Mouse (Mus musculus) embryonic facial prominence, embryonic 10.5 days (tissue): ENCODE results near the gene Gm13276. TPM values are rescaled to one million over a fixed set of nuclear protein-coding genes. Genes with fewer than 3 reads are reported as not detected.
A peak's percentile ranks its signal among the peaks of the same experiment; 100 is the strongest.
"Not testable (repeated sequence)": the region's sequence is repeated elsewhere in the genome, so short reads cannot be mapped to it uniquely, and the experiment has no call there.

Source experiments
- DNase-seq: peaks from one replicate; pipeline ENCODE4 v3.0.0-alpha.2; 2017; ENCODE audit warnings: low spot score
- H3K27ac ChIP-seq: fragments of 300-500 bp; sonication (generic); replicated peaks from 2 replicates; pipeline ENCODE4 v1.5.1; 2016; ENCODE audit warnings: mild to moderate bottlenecking
- H3K27me3 ChIP-seq: fragments of 300-500 bp; sonication (generic); replicated peaks from 2 replicates; pipeline ENCODE4 v1.6.1; 2016; ENCODE audit warnings: low read depth, mild to moderate bottlenecking; ENCODE audit not compliant: poor library complexity, severe bottlenecking
- H3K36me3 ChIP-seq: fragments of 300-500 bp; sonication (generic); replicated peaks from 2 replicates; pipeline ENCODE4 v1.6.1; 2016; ENCODE audit warnings: mild to moderate bottlenecking, moderate library complexity
- H3K4me1 ChIP-seq: fragments of 300-500 bp; sonication (generic); 2 replicates; pipeline ENCODE4 v1.6.1; 2016
- H3K4me3 ChIP-seq: fragments of 300-500 bp; sonication (generic); 2 replicates; pipeline ENCODE4 v1.5.1; 2016; ENCODE audit warnings: mild to moderate bottlenecking, moderate library complexity
- H3K9me3 ChIP-seq: fragments of 300-500 bp; sonication (generic); 2 replicates; pipeline ENCODE4 v1.6.1; 2016; ENCODE audit warnings: mild to moderate bottlenecking
- whole genome bisulfite sequencing: fragments of 180-500 bp; shearing (Covaris S2); methylation state at CpG from one replicate; pipeline ENCODE4 v1.1.7; 2016; 5-methylcytosine and 5-hydroxymethylcytosine counted together
- polyA plus RNA-seq: library from polyadenylated mRNA; unstranded; fragments of >200 nt; fragmentation: Nextera tagmentation; extraction: Ambion mirVana; gene quantifications from 2 replicates; pipeline ENCODE4 v1.2.1, GENCODE M21; 2016

Gm13276 gene
- polyA plus RNA-seq, 1 experiment from 2014 or later, result not detected

- H3K27me3 ChIP-seq, H3K4me1 ChIP-seq, H3K9me3 ChIP-seq, H3K36me3 ChIP-seq: not testable (repeated sequence)
- Histone ChIP-seq H3K4me3 (peak overlapping the region; percentile 50), H3K27ac (peak overlapping the region; percentile 67)
- WGBS, result under 1% methylated on average over 24 of the region's 28 CpGs
- peak; percentile 84 for DNase-seq
These were observed 25.1 kb upstream of the Gm13276 start for GRCm38 (mm10) chr4:88760431-88760830.

DNA sequence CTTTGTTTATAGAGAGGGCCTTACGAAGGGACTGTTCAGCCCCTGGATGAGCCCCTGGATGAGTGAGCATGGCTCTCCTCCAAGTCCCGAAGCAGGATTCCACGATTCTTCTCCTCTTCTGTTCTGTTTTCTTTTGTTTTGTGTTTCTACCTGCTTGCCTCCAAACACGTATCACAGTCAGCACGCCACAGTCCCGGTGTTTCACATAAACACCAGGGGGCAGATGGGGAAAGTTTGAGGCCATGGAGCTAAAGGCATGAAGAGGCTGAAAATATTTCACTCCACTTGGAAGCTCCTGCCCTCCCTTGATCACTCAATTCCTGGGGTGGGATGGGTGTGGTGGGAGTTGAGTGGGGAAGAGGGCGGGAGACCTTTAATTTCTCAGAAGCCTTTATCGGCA, 23.7 kb upstream of the Gm13276 start:
- not testable (repeated sequence) for H3K27ac ChIP-seq, H3K4me3 ChIP-seq, DNase-seq, H3K9me3 ChIP-seq, H3K4me1 ChIP-seq, H3K27me3 ChIP-seq, H3K36me3 ChIP-seq
- 67% methylated on average over 6 of the region's 8 CpGs for WGBS

- H3K4me1 ChIP-seq, DNase-seq, H3K27me3 ChIP-seq, H3K9me3 ChIP-seq, H3K4me3 ChIP-seq, H3K36me3 ChIP-seq, H3K27ac ChIP-seq: not testable (repeated sequence)
- WGBS, result 52% methylated on average over 9 of the region's 9 CpGs
These were observed 23.2 kb upstream of the Gm13276 start for GRCm38 (mm10) chr4:88762341-88762740.

GRCm38 (mm10) chr4:88763384-88764018, 22.0 kb upstream of the Gm13276 start:
- WGBS, result 3% methylated on average over 42 of the region's 42 CpGs
- H3K27ac ChIP-seq, result not testable (repeated sequence)

DNA sequence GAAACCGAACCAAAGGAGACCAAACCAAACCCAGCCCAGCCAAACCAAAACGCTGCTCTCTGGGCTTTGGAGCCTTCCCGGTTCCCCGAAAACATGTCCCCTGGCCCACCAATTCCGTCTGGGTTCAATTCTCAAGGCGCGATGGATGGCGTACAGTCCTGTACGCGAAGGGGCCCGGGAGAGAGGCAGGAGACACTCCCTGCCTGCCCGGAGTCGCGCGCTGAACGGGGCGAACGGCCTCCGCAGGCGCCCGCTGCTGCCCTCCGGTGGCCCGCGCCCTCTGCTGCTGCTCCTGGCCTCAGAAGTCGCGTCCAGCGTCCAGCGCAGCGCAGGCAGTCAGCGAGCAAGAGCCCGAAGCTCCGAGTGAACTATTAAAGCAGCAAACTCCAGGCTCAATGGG, 12.0 kb upstream of the Gm13276 start, which contains the start of gene Gm13290:
Gm13290 (plus strand) TSS at position 301 of the 400 bp plus-strand sequence.
- H3K9me3 ChIP-seq, DNase-seq, H3K27me3 ChIP-seq, H3K4me1 ChIP-seq, H3K36me3 ChIP-seq, H3K27ac ChIP-seq, H3K4me3 ChIP-seq: not testable (repeated sequence)
- no CpG with 5 or more reads among the region's 32 CpGs for WGBS

More at GRCm38 (mm10) chr4:88763384-88764018, 22.0 kb upstream of the Gm13276 start:
- H3K9me3 ChIP-seq, H3K27me3 ChIP-seq, H3K36me3 ChIP-seq, H3K4me1 ChIP-seq: not testable (repeated sequence)
- H3K4me3 ChIP-seq, result peak overlapping the region; percentile 50
- DNase-seq, result peak; percentile 81

DNA sequence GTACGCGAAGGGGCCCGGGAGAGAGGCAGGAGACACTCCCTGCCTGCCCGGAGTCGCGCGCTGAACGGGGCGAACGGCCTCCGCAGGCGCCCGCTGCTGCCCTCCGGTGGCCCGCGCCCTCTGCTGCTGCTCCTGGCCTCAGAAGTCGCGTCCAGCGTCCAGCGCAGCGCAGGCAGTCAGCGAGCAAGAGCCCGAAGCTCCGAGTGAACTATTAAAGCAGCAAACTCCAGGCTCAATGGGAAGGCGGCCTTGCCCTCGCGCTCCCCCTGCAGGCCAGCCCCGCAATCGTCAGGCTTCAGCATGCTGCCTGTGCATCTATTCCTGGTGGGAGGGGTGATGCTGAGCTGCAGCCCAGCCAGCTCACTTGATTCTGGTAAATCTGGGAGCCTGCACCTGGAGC, 8.9 kb upstream of the Gm13276 start, which contains the start of gene Gm13289:
Gm13289 (plus strand) TSS at position 301 of the 400 bp plus-strand sequence.
- DNase-seq, H3K4me3 ChIP-seq, H3K4me1 ChIP-seq, H3K27me3 ChIP-seq, H3K36me3 ChIP-seq, H3K9me3 ChIP-seq, H3K27ac ChIP-seq: not testable (repeated sequence)
- WGBS, result no CpG with 5 or more reads among the region's 29 CpGs

DNA sequence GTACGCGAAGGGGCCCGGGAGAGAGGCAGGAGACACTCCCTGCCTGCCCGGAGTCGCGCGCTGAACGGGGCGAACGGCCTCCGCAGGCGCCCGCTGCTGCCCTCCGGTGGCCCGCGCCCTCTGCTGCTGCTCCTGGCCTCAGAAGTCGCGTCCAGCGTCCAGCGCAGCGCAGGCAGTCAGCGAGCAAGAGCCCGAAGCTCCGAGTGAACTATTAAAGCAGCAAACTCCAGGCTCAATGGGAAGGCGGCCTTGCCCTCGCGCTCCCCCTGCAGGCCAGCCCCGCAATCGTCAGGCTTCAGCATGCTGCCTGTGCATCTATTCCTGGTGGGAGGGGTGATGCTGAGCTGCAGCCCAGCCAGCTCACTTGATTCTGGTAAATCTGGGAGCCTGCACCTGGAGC, 6.0 kb upstream of the Gm13276 start, which contains the start of gene Gm13272:
Gm13272 (plus strand) TSS at position 301 of the 400 bp plus-strand sequence.
- H3K4me3 ChIP-seq, H3K9me3 ChIP-seq, H3K27ac ChIP-seq, H3K4me1 ChIP-seq, DNase-seq, H3K36me3 ChIP-seq, H3K27me3 ChIP-seq: not testable (repeated sequence)
- WGBS, result no CpG with 5 or more reads among the region's 29 CpGs

DNA sequence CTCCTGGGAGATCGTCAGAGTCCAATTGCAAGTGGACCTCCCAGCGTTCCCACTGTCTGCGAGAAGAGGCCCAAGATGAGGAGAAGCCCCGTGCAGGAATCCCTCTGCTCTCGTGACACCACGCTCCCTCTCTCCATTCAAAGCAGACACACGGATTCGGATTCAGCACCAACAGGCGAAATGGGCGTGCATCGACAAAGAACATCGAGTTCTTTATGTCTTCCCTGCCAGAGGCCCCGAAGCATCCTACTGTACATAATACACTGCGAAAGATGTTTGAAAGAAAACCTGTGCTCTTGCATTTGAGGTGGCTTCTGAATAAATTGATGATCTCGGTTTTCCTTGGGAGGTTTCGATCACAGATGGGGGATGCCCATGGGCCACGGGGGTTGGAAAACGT, 5.2 kb upstream of the Gm13276 start:
- WGBS, result 42% methylated on average over 16 of the region's 18 CpGs
- H3K9me3 ChIP-seq, H3K27me3 ChIP-seq, H3K4me1 ChIP-seq, DNase-seq, H3K36me3 ChIP-seq, H3K4me3 ChIP-seq, H3K27ac ChIP-seq: not testable (repeated sequence)

- not testable (repeated sequence) for H3K27me3 ChIP-seq, H3K4me1 ChIP-seq, H3K27ac ChIP-seq, DNase-seq, H3K9me3 ChIP-seq, H3K36me3 ChIP-seq
- 24% methylated on average over 5 of the region's 7 CpGs for WGBS
- H3K4me3 ChIP-seq, result peak within 1 kb of the TSS; percentile 40; the same call in 1 of the 2 replicates
These were observed 3.7 kb upstream of the Gm13276 start, which contains the start of gene Ifnz for GRCm38 (mm10) chr4:88781831-88782230. Ifnz (plus strand) TSS chr4:88782131.

- H3K36me3 ChIP-seq, DNase-seq, H3K27me3 ChIP-seq, H3K4me1 ChIP-seq, H3K9me3 ChIP-seq, H3K27ac ChIP-seq: not testable (repeated sequence)
- 2% methylated on average over 15 of the region's 31 CpGs for WGBS
- peak overlapping the region; percentile 40; the same call in 1 of the 2 replicates for H3K4me3 ChIP-seq
These were observed 3.2 kb upstream of the Gm13276 start for GRCm38 (mm10) chr4:88782335-88782734.

- not testable (repeated sequence) for H3K9me3 ChIP-seq, H3K27me3 ChIP-seq, H3K27ac ChIP-seq, DNase-seq, H3K4me1 ChIP-seq, H3K4me3 ChIP-seq, H3K36me3 ChIP-seq
- 0% methylated on average over 4 of the region's 28 CpGs for WGBS
These were observed 2.9 kb downstream of the Gm13276 start, which contains the start of gene Gm13277 for GRCm38 (mm10) chr4:88788402-88788801. Gm13277 (plus strand) TSS chr4:88788632.

GRCm38 (mm10) chr4:88791250-88791649, 5.7 kb downstream of the Gm13276 start, which contains the start of gene Gm13278:
Gm13278 (plus strand) TSS chr4:88791550.
- not testable (repeated sequence) for H3K4me1 ChIP-seq, H3K27ac ChIP-seq, H3K4me3 ChIP-seq, H3K36me3 ChIP-seq, DNase-seq, H3K9me3 ChIP-seq, H3K27me3 ChIP-seq
- WGBS, result no CpG with 5 or more reads among the region's 28 CpGs

DNA sequence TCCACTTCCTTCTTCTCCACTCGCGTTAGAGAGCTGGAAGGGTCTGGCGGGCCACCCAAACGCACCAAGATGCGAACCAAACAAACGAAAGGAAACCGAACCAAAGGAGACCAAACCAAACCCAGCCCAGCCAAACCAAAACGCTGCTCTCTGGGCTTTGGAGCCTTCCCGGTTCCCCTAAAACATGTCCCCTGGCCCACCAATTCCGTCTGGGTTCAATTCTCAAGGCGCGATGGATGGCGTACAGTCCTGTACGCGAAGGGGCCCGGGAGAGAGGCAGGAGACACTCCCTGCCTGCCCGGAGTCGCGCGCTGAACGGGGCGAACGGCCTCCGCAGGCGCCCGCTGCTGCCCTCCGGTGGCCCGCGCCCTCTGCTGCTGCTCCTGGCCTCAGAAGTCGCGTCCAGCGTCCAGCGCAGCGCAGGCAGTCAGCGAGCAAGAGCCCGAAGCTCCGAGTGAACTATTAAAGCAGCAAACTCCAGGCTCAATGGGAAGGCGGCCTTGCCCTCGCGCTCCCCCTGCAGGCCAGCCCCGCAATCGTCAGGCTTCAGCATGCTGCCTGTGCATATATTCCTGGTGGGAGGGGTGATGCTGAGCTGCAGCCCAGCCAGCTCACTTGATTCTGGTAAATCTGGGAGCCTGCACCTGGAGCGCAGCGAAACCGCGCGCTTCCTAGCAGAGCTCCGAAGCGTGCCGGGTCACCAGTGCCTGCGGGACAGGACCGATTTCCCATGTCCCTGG, 8.6 kb downstream of the Gm13276 start, which contains the start of gene Gm13275:
Gm13275 (plus strand) TSS at position 552 of the 740 bp plus-strand sequence.
- not testable (repeated sequence) for H3K27ac ChIP-seq, H3K27me3 ChIP-seq, H3K9me3 ChIP-seq, DNase-seq, H3K36me3 ChIP-seq, H3K4me3 ChIP-seq, H3K4me1 ChIP-seq
- WGBS, result 2% methylated on average over 19 of the region's 52 CpGs
